Comparison of ENCODE assay signal across 23 mouse cellular contexts in the genomic region with DNA sequence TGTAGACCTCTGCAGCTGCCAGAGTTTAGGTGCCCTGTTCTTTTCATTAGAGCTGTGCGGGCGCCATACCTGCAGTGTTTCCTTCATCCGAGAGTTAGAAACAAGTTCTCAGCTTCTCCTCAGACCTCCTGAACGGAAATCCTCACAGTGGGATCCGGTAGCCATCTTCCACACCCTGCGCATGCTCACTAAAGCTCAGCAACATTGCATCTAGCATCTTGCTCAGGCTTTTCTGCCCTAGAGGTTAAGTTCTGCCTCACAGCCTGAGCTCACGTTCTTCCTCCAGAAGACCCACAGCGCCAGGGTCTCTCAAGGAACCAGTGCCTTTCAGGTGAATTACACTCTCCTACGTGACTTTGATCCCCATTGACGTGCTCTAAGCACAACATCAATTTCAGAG.
"Had no signal": no experiment of that assay in that cellular context is flagged by ENCODE, and none has a peak within 500 bp of the region (broad histone marks: within the 10 kb centered on the region; RNA-seq: fewer than 3 reads in every experiment).

No protein-coding gene starts in this region.

- H3K4me1 ChIP-seq: hindbrain, embryonic 10.5 days; hindbrain, embryonic 12.5 days; intestine, embryonic 15.5 days; liver, embryonic 12.5 days had no signal

- H3K4me2 ChIP-seq: heart, embryonic 15.5 days; hindbrain, embryonic 12.5 days; hindbrain, embryonic 14.5 days; intestine, embryonic 15.5 days; limb, embryonic 13.5 days; limb, embryonic 15.5 days; liver, embryonic 12.5 days had no signal

- DNase-seq: gastrocnemius, postnatal 10 days; gastrocnemius, postnatal 36 days; heart, adult 11 months; heart, adult 2 months; kidney, adult 18-20 months; kidney, adult 8-10 months; kidney, postnatal 14 days; kidney, postnatal 36 days; layer of hippocampus, adult 9-11 months; layer of hippocampus, postnatal 36 days; left cerebral cortex, postnatal 4 days had no signal

- H3K9ac ChIP-seq: heart, embryonic 13.5 days; heart, embryonic 15.5 days; hindbrain, embryonic 12.5 days; hindbrain, embryonic 14.5 days; intestine, embryonic 15.5 days; limb, embryonic 13.5 days; limb, embryonic 15.5 days; liver, embryonic 12.5 days had no signal

- H3K9me3 ChIP-seq: heart, embryonic 13.5 days; heart, embryonic 15.5 days; hindbrain, embryonic 10.5 days; hindbrain, embryonic 12.5 days; intestine, embryonic 15.5 days; limb, embryonic 13.5 days; limb, embryonic 15.5 days; liver, embryonic 12.5 days had no signal

- ATAC-seq: hindbrain, embryonic 16.5 days; inflammation-experienced regulatory T-cells, adult 6 months; intestine, embryonic 15.5 days; intestine, postnatal 0 days; liver, embryonic 12.5 days had no signal

- H3K4me3 ChIP-seq: heart, adult 2 months; heart, embryonic 13.5 days; heart, embryonic 15.5 days; hindbrain, embryonic 10.5 days; hindbrain, embryonic 12.5 days; intestine, embryonic 15.5 days; limb, embryonic 13.5 days; limb, embryonic 15.5 days; liver, embryonic 12.5 days had no signal

- H3K27me3 ChIP-seq: hindbrain, embryonic 12.5 days; intestine, embryonic 15.5 days; limb, embryonic 15.5 days; liver, embryonic 12.5 days had no signal

- H3K36me3 ChIP-seq: heart, embryonic 15.5 days; hindbrain, embryonic 10.5 days; hindbrain, embryonic 12.5 days; intestine, embryonic 15.5 days; limb, embryonic 15.5 days; liver, embryonic 12.5 days had no signal

- H3K27ac ChIP-seq: heart, adult 2 months; heart, embryonic 13.5 days; heart, embryonic 15.5 days; hindbrain, embryonic 12.5 days; hindbrain, embryonic 14.5 days; intestine, embryonic 15.5 days; limb, embryonic 13.5 days; limb, embryonic 15.5 days; liver, embryonic 12.5 days had no signal
